In genomic region chr5:143817931-143818311, GRCm38 (mm10) we compare ENCODE assay signal across 8 mouse cellular contexts. TPM values are rescaled to one million over a fixed set of nuclear protein-coding genes. Genes with fewer than 3 reads are reported as not detected.
DNase-seq lines count a peak whose midpoint lies in the region; ATAC-seq and TF ChIP-seq lines count a peak whose summit lies in the region.

No protein-coding gene starts in this region.

- no peak for TF ChIP-seq CTCF in spleen, adult 2 months (IDR thresholded peaks at IDR 0.05; ENCODE audit: extremely low read depth, insufficient read depth, insufficient read length, insufficient replicate concordance)

- peak overlapping the region; percentile 91 for H3K9ac ChIP-seq in midbrain, embryonic 13.5 days (replicated peaks)

- H3K4me2 ChIP-seq in midbrain, embryonic 13.5 days (replicated peaks) = peak overlapping the region; percentile 70

- peak; percentile 87 for ATAC-seq in midbrain, embryonic 13.5 days

- peak overlapping the region; percentile 80 for H3K27ac ChIP-seq in spleen, adult 2 months (ENCODE audit: insufficient read depth, low read length)
- H3K27ac ChIP-seq in forebrain, embryonic 10.5 days = peak overlapping the region; percentile 86
- peak overlapping the region; percentile 62; the same call in 1 of the 2 replicates for H3K27ac ChIP-seq in midbrain, embryonic 13.5 days

- TF ChIP-seq POLR2A in spleen, adult 2 months (IDR thresholded peaks at IDR 0.05; ENCODE audit: low read depth, low read length) = no peak

- intact Hi-C loops in left cerebral cortex, postnatal 36 days (cut with DNase I) = no loop called here

- peaks cover 6% of the 10 kb centered on the region for H3K4me1 ChIP-seq in spleen, adult 2 months (ENCODE audit: control insufficient read depth, insufficient read depth, insufficient read length)
- H3K4me1 ChIP-seq in forebrain, embryonic 10.5 days = peaks cover 14% of the 10 kb centered on the region
- H3K4me1 ChIP-seq in midbrain, embryonic 13.5 days (replicated peaks) = peaks cover 18% of the 10 kb centered on the region

- WGBS in spleen, adult 2 months = under 1% methylated on average over 32 of the region's 32 CpGs
- WGBS in forebrain, embryonic 10.5 days = under 1% methylated on average over 32 of the region's 32 CpGs
- WGBS in midbrain, embryonic 13.5 days = under 1% methylated on average over 32 of the region's 32 CpGs

- no peaks in the 10 kb centered on the region for H3K9me3 ChIP-seq in forebrain, embryonic 10.5 days
- no peaks in the 10 kb centered on the region for H3K9me3 ChIP-seq in midbrain, embryonic 13.5 days

- H3K4me3 ChIP-seq in spleen, adult 2 months (ENCODE audit: extremely low read depth, insufficient read depth, insufficient read length) = peak overlapping the region; percentile 97
- H3K4me3 ChIP-seq in forebrain, embryonic 10.5 days = peak overlapping the region; percentile 90
- H3K4me3 ChIP-seq in midbrain, embryonic 13.5 days (replicated peaks) = peak overlapping the region; percentile 86

- H3K27me3 ChIP-seq in spleen, adult 2 months (ENCODE audit: control insufficient read depth, insufficient read depth, low read length) = no peaks in the 10 kb centered on the region
- no peaks in the 10 kb centered on the region for H3K27me3 ChIP-seq in forebrain, embryonic 10.5 days (ENCODE audit: poor library complexity, severe bottlenecking)
- no peaks in the 10 kb centered on the region for H3K27me3 ChIP-seq in midbrain, embryonic 13.5 days

- no peaks in the 10 kb centered on the region for H3K36me3 ChIP-seq in spleen, adult 2 months (ENCODE audit: control insufficient read depth, insufficient read depth, low read length)
- no peaks in the 10 kb centered on the region for H3K36me3 ChIP-seq in forebrain, embryonic 10.5 days (replicated peaks)
- H3K36me3 ChIP-seq in midbrain, embryonic 13.5 days = no peaks in the 10 kb centered on the region

- no peak for DNase-seq in spleen, adult 2 months (ENCODE audit: low read depth in 1 of 2, low spot score in 2 of 2)
- no peak for DNase-seq in spleen, postnatal 4 days (ENCODE audit: low spot score in 2 of 2)
- no peak for DNase-seq in forebrain, embryonic 10.5 days (ENCODE audit: extremely low spot score, low spot score)
- DNase-seq in kidney, postnatal 25 days = peak; percentile 56 to 67
- DNase-seq in right cerebral cortex, postnatal 14 days = no peak
- DNase-seq in cerebellum, adult 11-12 months = no peak
- no peak for DNase-seq in left cerebral cortex, postnatal 36 days (ENCODE audit: low spot score in 2 of 2)

RNA-seq across cellular contexts. Expression of gene Eif2ak1, which starts 0.3 kb away (rescaled TPM):
- polyA plus RNA-seq in spleen, adult 2 months (2012; rRNA removed) = 23.4 and 23.8 TPM in 2 replicates
- 46.6 and 47.4 TPM in 2 replicates for polyA plus RNA-seq in forebrain, embryonic 10.5 days (2016; fragmentation: Nextera tagmentation; extraction: Ambion mirVana)
- polyA plus RNA-seq in midbrain, embryonic 13.5 days (2015; fragmentation: Nextera tagmentation; extraction: Ambion mirVana) = 44.9 and 46.3 TPM in 2 replicates
- 10 to 100 TPM; 44.9 to 45.1 TPM for total RNA-seq in left cerebral cortex, postnatal 36 days (2021)

Comparison
In these comparisons a context has a peak if more than half of its experiments do, and no peak if none do; other contexts are left out.
1. DNase-seq: peak in kidney, postnatal 25 days (2 of 2); none in spleen, adult 2 months (0 of 2), spleen, postnatal 4 days (0 of 2), forebrain, embryonic 10.5 days (single experiment), right cerebral cortex, postnatal 14 days (single experiment), cerebellum, adult 11-12 months (single experiment) and left cerebral cortex, postnatal 36 days (0 of 2).
2. Peak in every context shown above with its lines, with median percentiles within 50 percentile points of each other: H3K27ac ChIP-seq and H3K4me3 ChIP-seq.